ENCODE assay signal across 24 mouse cellular contexts in genomic region chr2:91706456-91706855, GRCm38 (mm10).
"Had no signal": no experiment of that assay in that cellular context is flagged by ENCODE, and none has a peak within 500 bp of the region (broad histone marks: within the 10 kb centered on the region; RNA-seq: fewer than 3 reads in every experiment).

No protein-coding gene starts in this region.

- H3K27ac ChIP-seq: heart, adult 2 months; heart, embryonic 13.5 days; heart, embryonic 15.5 days; hindbrain, embryonic 10.5 days; hindbrain, embryonic 12.5 days; hindbrain, embryonic 14.5 days; intestine, embryonic 15.5 days; layer of hippocampus, adult 2 months; left cerebral cortex, adult 2 months; limb, embryonic 10.5 days; limb, embryonic 12.5 days; liver, embryonic 13.5 days; liver, embryonic 15.5 days had no signal

- H3K36me3 ChIP-seq: heart, embryonic 15.5 days; hindbrain, embryonic 10.5 days; hindbrain, embryonic 12.5 days; intestine, embryonic 15.5 days; limb, embryonic 10.5 days; limb, embryonic 12.5 days; liver, embryonic 13.5 days; liver, embryonic 15.5 days had no signal

- DNase-seq: gastrocnemius, postnatal 10 days; gastrocnemius, postnatal 25 days; heart, adult 2 months; heart, postnatal 14 days; heart, postnatal 4 days; kidney, adult 18-20 months; kidney, adult 8-10 months; kidney, postnatal 10 days; kidney, postnatal 25 days; kidney, postnatal 4 days; liver; liver, embryonic 13.5 days; liver, postnatal 0 days had no signal

- H3K4me3 ChIP-seq: heart, adult 2 months; heart, embryonic 13.5 days; heart, embryonic 15.5 days; hindbrain, embryonic 10.5 days; hindbrain, embryonic 12.5 days; intestine, embryonic 15.5 days; layer of hippocampus, adult 2 months; left cerebral cortex, adult 2 months; limb, embryonic 10.5 days; limb, embryonic 12.5 days; liver, embryonic 13.5 days; liver, embryonic 15.5 days had no signal

- H3K9me3 ChIP-seq: heart, embryonic 13.5 days; heart, embryonic 15.5 days; hindbrain, embryonic 10.5 days; hindbrain, embryonic 12.5 days; intestine, embryonic 15.5 days; limb, embryonic 10.5 days; limb, embryonic 12.5 days; liver, embryonic 13.5 days; liver, embryonic 15.5 days had no signal

- H3K9ac ChIP-seq: heart, embryonic 13.5 days; heart, embryonic 15.5 days; hindbrain, embryonic 12.5 days; hindbrain, embryonic 14.5 days; intestine, embryonic 15.5 days; limb, embryonic 12.5 days; liver, embryonic 13.5 days; liver, embryonic 15.5 days; liver, postnatal 0 days had no signal
